Mouse (Mus musculus): ENCODE data around the gene Slc39a5. TPM values are rescaled to one million over a fixed set of nuclear protein-coding genes. Genes with fewer than 3 reads are reported as not detected.

Gene Slc39a5
- polyA plus RNA-seq, 1 experiment, result 0.46 TPM

Other genes with a start within 250 kb of the Slc39a5 start
- 19.1 and 20.1 TPM in 2 replicates for gene Rbms2, start 220.9 kb downstream of the Slc39a5 start, polyA plus RNA-seq (2012; rRNA removed)
- 37.6 and 39.4 TPM in 2 replicates for gene Gls2, start 206.8 kb downstream of the Slc39a5 start, polyA plus RNA-seq (2012; rRNA removed)
- 9.8 and 10.4 TPM in 2 replicates for gene Spryd4, start 189.4 kb downstream of the Slc39a5 start, polyA plus RNA-seq (2012; rRNA removed)
- not detected in 2 replicates for gene Mip, start 175.4 kb downstream of the Slc39a5 start, polyA plus RNA-seq (2012; rRNA removed)
- 5.1 and 5.3 TPM in 2 replicates for gene Timeless, start 169.2 kb downstream of the Slc39a5 start, polyA plus RNA-seq (2012; rRNA removed)
- not detected in 2 replicates for gene Apon, start 147.1 kb downstream of the Slc39a5 start, polyA plus RNA-seq (2012; rRNA removed)
- gene Apof, start 132.6 kb downstream of the Slc39a5 start, polyA plus RNA-seq (2012; rRNA removed), result 0.23 and 0.58 TPM in 2 replicates
- gene Stat2, start 130.7 kb downstream of the Slc39a5 start, polyA plus RNA-seq (2012; rRNA removed), result 29.6 and 33.3 TPM in 2 replicates
- 0.34 TPM in 2 replicates for gene Il23a, start 102.5 kb downstream of the Slc39a5 start, polyA plus RNA-seq (2012; rRNA removed)
- 25.0 and 26.8 TPM in 2 replicates for gene Pan2, start 97.9 kb downstream of the Slc39a5 start, polyA plus RNA-seq (2012; rRNA removed)
- 64.4 and 65.1 TPM in 2 replicates for gene Cnpy2, start 78.8 kb downstream of the Slc39a5 start, polyA plus RNA-seq (2012; rRNA removed)
- gene Cs, start 63.5 kb downstream of the Slc39a5 start, polyA plus RNA-seq (2012; rRNA removed), result 233 and 236 TPM in 2 replicates
- gene Coq10a, start 32.2 kb downstream of the Slc39a5 start, polyA plus RNA-seq (2012; rRNA removed), result 89.1 and 94.8 TPM in 2 replicates
- 31.9 and 32.6 TPM in 2 replicates for gene Ankrd52, start 24.1 kb downstream of the Slc39a5 start, polyA plus RNA-seq (2012; rRNA removed)
- 75.0 and 80.7 TPM in 2 replicates for gene Nabp2, start 10.3 kb upstream of the Slc39a5 start, polyA plus RNA-seq (2012; rRNA removed)
- 75.5 and 76.2 TPM in 2 replicates for gene Rnf41, start 10.4 kb upstream of the Slc39a5 start, polyA plus RNA-seq (2012; rRNA removed)
- gene Smarcc2, start 58.0 kb upstream of the Slc39a5 start, polyA plus RNA-seq (2012; rRNA removed), result 219 and 255 TPM in 2 replicates
- gene Myl6, start 92.9 kb upstream of the Slc39a5 start, polyA plus RNA-seq (2012; rRNA removed), result 1,313 and 1,322 TPM in 2 replicates
- gene Myl6b, start 97.5 kb upstream of the Slc39a5 start, polyA plus RNA-seq (2012; rRNA removed), result 24.7 and 27.5 TPM in 2 replicates
- gene Esyt1, start 124.6 kb upstream of the Slc39a5 start, polyA plus RNA-seq (2012; rRNA removed), result 8.3 and 9.8 TPM in 2 replicates
- gene Zc3h10, start 146.5 kb upstream of the Slc39a5 start, polyA plus RNA-seq (2012; rRNA removed), result 11.3 and 12.2 TPM in 2 replicates
- gene Rpl41, start 148.1 kb upstream of the Slc39a5 start, polyA plus RNA-seq (2012; rRNA removed), result 1,933 and 2,601 TPM in 2 replicates
- 72.3 and 78.6 TPM in 2 replicates for gene Pa2g4, start 164.8 kb upstream of the Slc39a5 start, polyA plus RNA-seq (2012; rRNA removed)
- gene Erbb3, start 188.4 kb upstream of the Slc39a5 start, polyA plus RNA-seq (2012; rRNA removed), result 8.4 and 9.2 TPM in 2 replicates
- gene Rps26, start 225.5 kb upstream of the Slc39a5 start, polyA plus RNA-seq (2012; rRNA removed), result 396 and 476 TPM in 2 replicates
- gene Ikzf4, start 244.8 kb upstream of the Slc39a5 start, polyA plus RNA-seq (2012; rRNA removed), result 11.1 and 11.6 TPM in 2 replicates

Data from frontal cortex, adult 2 months (tissue).